Mouse (Mus musculus) urinary bladder, postnatal 4 days (tissue): Measurements from ENCODE around the gene Sfxn5.

Experiments used
- DNase-seq, 2 experiments: peaks; one replicate each; pipeline ENCODE4 v3.0.0; 2021 to 2022; ENCODE audit warnings: low spot score in 2 of 2

Gene Sfxn5

DNA sequence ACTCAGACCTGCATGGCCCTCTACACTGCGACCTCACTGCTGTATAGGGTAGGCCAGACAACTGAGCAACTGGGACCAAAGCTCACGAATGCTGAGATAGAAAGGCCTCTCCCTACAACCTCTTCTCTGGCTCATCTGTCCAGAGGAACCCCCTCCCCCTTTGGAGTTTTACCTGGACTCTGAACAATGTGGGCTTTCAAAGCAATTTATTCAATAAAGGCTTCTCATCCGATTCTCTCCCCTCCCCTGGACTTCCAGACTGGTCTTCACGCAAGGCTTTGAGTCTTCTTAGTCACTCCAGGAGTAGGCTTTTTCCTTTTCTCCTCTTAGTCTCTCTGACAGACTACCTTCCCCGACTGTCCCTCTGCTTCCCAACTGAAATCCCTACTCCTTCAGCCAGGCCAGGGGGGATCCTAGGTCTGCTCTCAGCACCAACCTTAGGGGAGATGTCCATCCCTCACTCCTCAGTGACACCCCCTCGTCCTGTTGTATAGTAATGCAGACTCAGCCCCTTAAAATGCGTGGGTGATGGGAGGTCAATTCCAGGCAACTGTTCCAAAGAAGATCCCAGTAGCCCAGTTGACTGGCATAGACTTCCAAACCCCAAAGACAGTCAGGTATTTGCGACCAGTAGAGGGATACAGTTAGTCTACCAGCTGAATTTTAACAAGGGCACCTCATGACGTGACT is 141.3 kb downstream of the Sfxn5 start:
- DNase-seq: no peak

- DNase-seq: no peak
Observed at GRCm38 (mm10) chr6:85190671-85191070, 142.6 kb downstream of the Sfxn5 start.

DNA sequence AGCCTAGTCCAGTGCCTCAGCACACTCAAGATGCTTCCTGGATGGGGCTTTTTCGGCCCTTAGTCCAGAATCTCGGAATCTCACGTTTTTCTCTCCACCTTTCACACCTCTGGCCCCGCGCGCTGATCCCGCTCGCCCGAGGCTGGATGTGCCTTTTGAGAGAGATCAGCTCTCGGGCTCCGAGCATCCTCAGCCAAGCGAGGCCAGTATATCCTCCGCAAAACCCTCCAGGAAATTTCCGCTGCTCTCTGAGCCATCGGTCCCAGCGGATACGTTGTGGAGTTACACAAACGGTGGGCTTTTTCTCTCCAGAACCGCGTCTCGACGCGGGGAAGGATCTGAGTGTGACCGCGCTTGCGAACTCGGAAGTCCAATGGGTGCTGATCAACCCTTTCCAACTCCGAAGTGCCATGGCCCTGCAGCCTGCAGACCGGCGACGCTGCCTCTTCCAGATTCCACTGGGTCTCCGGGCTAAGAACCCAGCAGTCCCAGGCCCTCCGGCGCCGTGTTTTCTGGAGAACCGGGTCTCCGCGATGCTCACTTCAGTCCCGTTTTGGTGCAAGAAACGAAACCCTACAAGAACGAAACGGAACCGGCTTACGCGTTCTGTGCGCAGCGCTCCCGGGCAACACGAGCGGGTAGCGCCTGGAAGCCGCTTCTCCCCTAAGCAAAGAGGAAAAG is 143.2 kb downstream of the Sfxn5 start:
- no peak for DNase-seq

GRCm38 (mm10) chr6:85189361-85189760 is 143.9 kb downstream of the Sfxn5 start:
- DNase-seq: no peak

DNA sequence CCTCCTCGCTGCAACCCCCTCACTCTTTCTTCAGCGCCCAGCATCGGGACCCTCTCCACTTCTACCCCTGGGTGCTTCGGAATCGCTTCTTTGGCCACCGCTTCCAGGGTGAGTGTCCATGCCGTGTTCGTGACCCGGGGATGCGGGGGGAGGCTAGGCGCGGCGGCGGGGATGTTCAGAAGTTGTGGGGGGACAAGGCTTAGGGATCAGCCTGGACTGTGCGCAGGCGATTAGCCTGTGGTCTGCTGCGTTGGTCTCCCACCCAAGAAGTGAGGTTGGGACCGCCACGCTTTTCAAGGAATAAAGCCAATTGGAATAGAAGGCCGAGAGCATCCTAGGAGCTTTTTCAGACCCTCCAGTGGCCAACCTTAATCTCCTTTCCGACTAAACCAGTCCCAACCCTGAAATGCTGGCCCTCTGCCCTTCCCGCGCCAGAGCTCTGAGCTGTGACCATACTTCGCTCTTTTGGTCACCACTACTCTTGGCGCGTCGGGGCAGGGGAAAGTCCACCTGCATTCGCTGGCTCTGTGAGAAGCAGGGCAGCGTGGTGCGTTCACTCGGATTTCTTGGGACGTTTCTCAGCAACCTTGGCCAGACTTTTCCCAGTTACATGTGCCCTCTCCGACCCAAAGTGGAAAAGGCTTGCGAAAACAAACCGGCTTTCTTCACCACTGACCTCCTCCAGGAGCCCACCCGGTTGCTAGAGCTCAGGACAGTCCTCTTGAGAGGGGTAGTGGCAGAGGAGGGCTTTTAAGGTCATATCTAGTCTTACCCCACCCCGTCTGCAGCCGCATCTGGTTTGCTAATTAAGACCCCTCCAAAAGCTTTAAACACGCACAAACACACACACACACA is 144.7 kb downstream of the Sfxn5 start:
- DNase-seq: no peak

DNA sequence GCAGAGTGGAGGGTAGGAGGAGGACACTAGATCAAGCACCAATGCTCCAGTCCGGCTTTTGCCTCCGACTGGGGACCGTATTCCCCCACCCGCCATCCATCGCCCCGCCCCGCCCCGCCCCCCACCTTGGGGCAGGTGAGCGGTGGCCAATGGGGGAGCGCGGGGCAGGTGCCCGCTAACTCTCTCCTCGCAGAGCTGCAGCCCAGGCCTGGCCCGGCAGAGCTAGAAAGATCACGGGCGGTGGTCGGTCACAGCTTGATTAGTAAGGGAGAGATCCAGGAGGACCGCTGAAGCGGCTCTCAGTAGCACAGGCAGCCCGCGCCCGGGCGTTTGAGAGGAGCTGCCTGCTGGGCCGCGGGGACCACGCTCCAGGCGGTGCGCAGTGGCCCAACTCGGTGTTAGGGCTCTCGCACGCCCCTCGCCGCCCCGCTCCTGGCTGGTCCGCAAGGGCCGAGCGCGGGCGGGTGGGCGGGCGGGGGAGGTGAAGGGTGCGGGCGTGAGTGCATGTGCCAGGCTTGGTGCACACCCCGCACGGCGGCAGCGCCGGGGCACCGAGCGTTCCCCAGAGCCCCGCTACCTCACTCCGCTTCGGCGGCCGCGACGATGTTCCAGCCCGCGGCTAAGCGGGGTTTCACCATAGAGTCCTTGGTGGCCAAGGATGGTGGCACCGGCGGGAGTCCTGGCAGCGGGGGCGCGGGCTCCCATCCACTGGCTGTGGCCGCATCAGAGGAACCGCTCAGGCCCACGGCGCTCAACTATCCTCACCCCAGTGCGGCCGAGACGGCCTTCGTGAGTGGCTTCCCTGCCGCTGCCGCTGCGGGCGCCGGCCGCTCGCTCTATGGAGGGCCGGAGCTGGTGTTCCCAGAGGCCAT is 145.6 kb downstream of the Sfxn5 start, which contains the start of gene Emx1:
Gene Emx1, plus strand, starts transcription at position 99 of the 872 bp plus-strand sequence.
- DNase-seq: no peak

DNA sequence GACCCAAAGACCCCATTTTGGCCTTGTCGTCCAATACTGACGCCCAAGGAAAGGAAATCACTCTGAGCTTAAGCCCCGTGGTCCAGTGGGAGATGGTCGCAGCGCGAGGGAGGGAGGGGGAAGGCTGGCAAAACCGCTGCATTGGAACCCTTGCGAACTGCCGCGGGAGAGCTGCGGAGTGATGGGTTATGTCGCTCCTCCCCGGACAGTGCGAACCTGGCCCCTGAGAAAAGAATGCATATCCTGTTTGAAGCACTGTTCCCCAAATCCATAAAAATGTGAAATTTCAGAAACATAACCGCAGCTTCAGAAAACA is 146.5 kb downstream of the Sfxn5 start:
- DNase-seq: no peak

DNA sequence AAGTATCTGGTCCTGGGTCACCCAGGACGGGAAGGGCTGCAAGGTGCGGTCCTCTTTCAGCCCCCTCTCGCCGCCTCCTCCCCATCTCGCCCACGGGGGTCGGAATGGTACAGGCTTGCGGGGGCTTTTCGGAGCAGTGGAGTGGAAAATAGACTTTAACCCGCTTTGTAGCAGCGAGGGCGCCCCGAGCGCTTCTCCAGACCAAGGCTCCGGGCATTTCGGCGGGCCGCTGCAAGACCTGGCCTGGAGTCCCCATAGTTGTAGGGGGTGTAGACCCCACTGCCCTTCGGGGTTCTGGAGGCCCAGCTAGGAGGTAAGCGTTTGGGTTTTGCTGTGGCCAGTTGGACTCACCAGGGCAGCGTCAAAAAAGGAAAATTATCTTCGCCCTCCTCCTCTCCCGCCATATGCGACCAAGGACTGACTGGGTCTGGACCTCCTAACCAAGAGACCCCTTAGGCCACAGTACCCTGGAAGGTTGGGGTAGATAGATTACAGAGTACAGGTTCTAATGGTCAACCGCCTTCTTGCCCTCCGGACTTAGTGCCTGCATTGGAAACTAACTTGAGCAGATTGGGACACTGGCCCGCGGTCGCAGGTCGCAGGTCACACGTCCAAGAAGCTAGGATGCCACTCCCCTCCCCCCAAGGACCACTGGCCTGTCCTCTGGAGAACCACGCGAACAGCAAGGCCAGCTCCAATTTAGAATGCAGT is 147.0 kb downstream of the Sfxn5 start:
- no peak for DNase-seq

DNA sequence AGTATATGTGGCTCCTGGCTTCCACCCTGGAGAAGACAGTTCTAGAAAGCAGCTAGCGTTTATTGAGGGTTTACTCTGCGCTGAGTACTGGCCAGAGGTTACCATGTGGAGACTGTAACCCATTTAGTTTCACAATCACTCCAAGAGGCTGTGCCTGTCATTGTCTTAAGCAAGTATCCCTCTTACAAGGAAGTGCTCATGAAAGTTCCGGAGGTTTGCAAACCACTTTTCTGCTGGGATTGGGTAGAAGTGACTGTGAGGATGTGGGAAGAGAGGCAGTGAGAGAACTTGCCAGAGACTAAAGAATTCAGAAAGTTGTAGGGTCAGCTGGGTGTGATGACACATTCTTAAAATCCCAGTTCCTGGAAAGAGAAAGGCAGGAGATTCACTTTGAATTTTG is 149.3 kb downstream of the Sfxn5 start:
- no peak for DNase-seq

- DNase-seq: no peak
Observed at GRCm38 (mm10) chr6:85180036-85180435, 153.2 kb downstream of the Sfxn5 start.

GRCm38 (mm10) chr6:85179569-85179968 is 153.7 kb downstream of the Sfxn5 start:
- DNase-seq: no peak

DNA sequence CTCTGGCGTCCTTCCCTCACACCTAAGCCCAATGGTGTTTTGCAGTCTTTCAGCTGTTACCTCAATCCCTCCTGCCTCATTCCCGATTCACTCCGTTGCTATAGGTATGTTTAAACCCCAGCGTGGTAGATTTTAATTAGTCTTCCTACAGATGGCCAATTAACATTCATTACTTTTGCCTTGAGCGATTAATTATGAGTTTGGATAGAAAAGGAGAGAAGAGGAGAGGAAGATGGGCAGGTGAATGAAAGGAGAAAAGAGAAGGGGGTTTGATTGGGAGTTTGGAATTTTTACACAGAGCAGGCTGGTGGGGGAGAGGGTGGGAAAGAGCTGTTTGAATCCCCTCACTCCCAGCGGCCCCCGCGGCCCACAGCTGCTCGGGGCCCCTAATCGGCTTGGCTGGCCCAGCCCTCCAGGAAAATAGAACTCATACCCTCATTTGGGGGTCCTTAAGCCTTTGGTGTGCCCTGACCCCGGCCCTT is 167.7 kb downstream of the Sfxn5 start:
- no peak for DNase-seq
